Mouse (Mus musculus) bone marrow, adult 2 months (tissue): ENCODE data around the gene Mta3.

Source experiments
- CTCF ChIP-seq: fragments of 200-500 bp; IDR thresholded peaks from 2 replicates; pipeline ENCODE4 v1.5.1; 2011; ENCODE audit warnings: low read length, control low read depth; ENCODE audit not compliant: control insufficient read depth, insufficient read depth
- POLR2A ChIP-seq: fragments of 200-500 bp; IDR thresholded peaks from 2 replicates; pipeline ENCODE4 v1.6.1; 2011; ENCODE audit warnings: low read depth, mild to moderate bottlenecking, control low read depth, low read length, borderline replicate concordance; ENCODE audit not compliant: control insufficient read depth

DNA sequence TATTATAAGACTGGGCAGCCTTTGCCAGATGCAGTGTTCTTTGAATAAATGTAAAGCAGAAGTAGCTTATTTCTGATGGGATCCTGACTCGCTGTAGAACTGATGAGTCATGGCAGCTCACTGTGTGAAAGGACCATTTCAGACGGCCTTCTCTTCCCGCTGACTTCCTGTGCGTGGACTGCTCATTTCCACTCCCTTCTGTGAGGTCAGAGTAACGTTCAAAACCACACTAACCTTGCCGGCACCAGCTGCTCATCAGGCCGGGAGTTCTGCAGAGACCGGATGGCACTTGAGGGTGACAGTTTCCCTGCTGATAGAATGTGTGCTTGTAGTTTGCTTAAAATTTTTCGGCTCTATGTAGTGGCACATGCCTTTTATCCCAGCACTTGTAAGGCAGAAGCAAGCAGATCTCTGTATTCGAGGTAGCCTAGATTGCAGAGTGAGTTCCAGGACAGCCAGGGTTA lies 26.2 kb downstream of the Mta3 start:
- TF ChIP-seq POLR2A, result no peak
- TF ChIP-seq CTCF, result no peak
